Mouse (Mus musculus): ENCODE data around the gene Lgr5.

Lgr5 gene

GRCm38 (mm10) chr10:115587301-115587969 is at the start of gene Lgr5:
Lgr5 (minus strand) TSS chr10:115587780.
- no peak for DNase-seq (ENCODE audit: low read depth, low spot score)

- no peak for DNase-seq (ENCODE audit: low read depth, low spot score)
Observed at GRCm38 (mm10) chr10:115626678-115627077, 39.1 kb upstream of the Lgr5 start.

DNA sequence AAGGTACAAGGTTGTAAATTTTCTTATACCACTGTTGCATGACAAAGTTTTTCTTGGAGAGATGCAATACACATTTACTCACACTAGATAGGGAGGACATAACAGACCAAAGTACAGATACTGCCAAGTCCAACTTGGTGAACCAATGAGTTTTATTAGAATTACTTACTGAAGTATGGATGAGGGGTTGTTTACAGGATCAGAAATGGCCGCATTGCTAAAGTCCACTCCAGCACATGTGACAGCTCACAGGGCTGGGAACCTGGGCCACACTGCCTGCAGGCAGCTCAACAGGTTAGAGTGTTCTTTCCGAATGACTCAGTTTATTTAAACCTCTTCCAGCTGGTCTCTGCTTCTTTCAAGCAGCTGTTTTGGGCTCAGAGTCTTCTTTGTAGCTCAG is 37.4 kb upstream of the Lgr5 start:
- DNase-seq (ENCODE audit: low read depth, low spot score), result no peak

DNA sequence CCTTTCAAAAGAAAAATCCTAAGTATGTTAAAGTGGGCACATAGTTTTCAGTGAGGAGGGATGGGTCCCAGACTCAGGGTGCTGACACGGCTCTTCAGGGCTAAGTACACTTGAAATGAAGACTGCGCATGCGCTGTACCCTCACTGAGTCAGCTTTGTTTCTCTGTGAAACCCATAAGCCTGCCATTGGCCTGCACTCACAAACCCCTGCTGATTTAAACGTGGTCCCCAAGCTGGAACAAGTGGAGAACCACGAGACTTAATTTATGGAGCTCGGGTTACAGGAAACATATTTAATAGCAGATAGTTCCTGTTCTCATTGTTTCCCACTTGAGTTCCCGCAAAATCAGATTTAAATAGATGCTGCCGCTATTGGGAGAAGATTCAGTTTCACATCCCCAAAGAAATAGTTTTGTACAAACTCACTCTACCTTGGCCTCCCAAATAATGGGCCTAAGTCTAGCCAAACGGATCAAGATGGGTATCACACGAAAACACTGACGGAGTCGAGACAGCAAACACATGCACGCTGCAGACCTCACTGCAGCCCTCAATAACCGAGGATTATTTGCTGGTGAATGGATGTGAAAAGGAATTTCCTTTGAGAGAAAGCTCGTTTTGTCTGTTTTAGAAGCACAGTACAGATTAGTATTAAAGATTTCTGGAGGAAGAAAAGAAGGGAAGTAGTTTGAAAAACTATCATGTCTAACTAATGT is 36.5 kb upstream of the Lgr5 start:
- no peak for DNase-seq (ENCODE audit: low read depth, low spot score)

GRCm38 (mm10) chr10:115623481-115623880 is 35.9 kb upstream of the Lgr5 start:
- DNase-seq (ENCODE audit: low read depth, low spot score), result no peak

- no peak for DNase-seq (ENCODE audit: low read depth, low spot score)
Observed at GRCm38 (mm10) chr10:115618288-115618856, 30.8 kb upstream of the Lgr5 start.

- DNase-seq (ENCODE audit: low read depth, low spot score), result peak; percentile 46
Observed at GRCm38 (mm10) chr10:115617456-115618287, 30.1 kb upstream of the Lgr5 start.

- DNase-seq (ENCODE audit: low read depth, low spot score), result no peak
Observed at GRCm38 (mm10) chr10:115595748-115596147, 8.2 kb upstream of the Lgr5 start.

DNA sequence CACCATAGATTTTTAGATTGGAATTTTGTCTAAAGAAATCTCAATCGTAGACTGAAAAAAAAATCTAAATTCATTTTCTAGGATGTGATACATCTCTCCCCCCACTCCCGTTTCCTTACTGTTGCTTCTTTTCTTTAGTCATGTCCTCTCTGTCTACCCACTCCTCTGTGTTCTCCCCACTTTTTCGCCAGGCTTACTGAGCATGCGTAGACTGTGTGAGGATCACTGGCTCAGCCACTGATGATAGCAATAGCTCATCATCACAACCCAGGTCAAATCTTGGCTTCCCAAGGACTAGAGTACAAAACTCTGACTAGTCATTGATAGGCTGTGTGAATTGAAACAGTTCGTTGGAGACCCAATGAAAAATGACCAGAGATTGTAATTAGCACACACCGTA is 6.1 kb upstream of the Lgr5 start:
- DNase-seq (ENCODE audit: low read depth, low spot score), result no peak

DNA sequence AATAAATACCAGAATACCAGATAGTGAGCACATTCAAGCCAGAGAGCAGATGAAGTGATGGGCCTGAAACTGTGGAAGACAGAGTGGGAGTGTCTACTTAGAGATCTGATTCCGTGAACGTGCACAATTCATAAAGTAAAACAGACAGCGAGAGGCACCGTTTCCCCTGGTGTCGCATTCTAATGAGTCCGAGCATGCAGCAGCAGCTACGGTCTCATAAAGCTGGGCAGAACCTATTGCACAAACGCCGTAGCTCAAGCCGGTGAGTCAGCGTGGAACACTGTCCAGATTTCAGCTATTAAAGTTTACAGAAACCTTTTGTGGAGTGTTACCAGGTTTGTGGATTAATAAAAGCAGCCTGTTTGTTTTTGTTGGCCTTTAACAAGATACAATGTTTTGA is 5.6 kb upstream of the Lgr5 start:
- DNase-seq (ENCODE audit: low read depth, low spot score), result no peak

DNA sequence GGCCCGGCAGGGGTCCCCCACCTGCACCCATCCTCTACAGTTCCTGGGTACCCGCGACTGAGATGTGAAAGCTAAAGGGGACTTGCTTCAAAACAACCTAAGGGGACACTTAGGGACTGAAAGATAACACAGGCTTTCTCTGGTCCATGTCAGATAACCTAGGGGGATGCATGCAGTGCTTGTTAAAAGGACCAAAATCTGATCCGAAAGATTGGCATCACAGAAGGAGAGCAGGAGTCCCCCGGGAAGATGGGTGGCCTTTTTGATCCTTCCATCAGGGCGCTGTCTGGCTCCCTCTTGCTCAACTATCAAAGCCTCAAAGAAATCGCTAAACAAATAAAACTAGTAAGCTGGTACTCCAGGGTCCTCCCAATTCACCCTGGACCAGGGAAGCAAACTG is 399 bp upstream of the Lgr5 start:
- DNase-seq (ENCODE audit: low read depth, low spot score), result no peak

GRCm38 (mm10) chr10:115586246-115587231 is 1.0 kb downstream of the Lgr5 start:
- no peak for DNase-seq (ENCODE audit: low read depth, low spot score)

DNA sequence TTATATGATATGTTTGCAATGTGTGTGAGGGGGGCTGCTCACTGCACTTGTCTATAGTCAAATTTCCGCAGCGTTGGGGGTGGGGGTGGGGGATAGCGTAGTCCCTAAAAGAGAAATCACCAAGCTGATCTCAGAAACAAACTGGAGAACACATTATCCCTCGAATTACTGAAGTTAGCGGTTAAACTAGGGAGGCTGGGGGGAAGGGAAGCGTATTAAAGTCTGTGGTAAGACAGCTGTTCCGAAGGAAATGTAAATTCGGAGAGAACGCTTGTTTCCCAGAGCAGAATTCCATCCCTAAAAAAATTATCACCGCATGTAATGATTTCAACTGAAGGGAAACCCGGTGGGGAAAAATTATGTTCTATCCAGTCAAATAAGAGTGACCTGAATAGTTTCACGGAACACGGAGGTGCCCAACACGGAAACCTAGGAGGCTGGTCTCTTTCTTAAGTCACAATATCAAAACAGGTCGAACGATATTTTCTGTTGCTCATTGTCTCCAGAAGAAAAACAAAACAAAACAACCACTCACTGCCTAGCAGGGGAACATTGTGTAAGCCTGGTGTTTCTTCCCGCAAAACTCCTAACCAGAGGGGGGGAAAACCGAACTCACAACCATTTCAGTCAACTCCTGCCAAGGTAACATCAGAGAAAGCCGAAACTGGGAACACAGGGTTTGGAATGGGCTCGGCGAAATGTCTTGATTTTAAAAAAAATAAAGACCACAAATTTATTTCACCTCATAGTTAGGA is 1.9 kb downstream of the Lgr5 start:
- DNase-seq (ENCODE audit: low read depth, low spot score), result no peak

GRCm38 (mm10) chr10:115584656-115585055 is 2.9 kb downstream of the Lgr5 start:
- no peak for DNase-seq (ENCODE audit: low read depth, low spot score)

GRCm38 (mm10) chr10:115583071-115583470 is 4.5 kb downstream of the Lgr5 start:
- no peak for DNase-seq (ENCODE audit: low read depth, low spot score)

DNA sequence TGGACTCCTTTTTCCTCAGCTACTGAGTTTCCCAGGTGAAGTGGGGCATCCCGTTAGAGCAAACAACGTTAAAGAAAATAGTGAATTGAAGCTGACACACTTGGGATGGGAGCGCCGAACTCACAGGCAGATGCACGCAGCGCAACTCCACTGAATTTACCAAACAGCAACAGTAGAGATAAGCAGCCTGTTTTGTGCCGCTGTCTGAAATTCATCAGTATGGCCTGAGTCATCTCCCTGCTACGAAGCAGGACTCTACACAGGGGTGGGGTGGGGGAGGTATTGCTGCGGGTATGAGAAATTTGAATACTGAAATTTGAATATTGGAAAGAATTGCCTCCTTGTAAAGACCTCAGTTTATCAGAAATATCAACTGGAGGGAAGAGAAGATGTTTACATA is 5.6 kb downstream of the Lgr5 start:
- no peak for DNase-seq (ENCODE audit: low read depth, low spot score)

DNA sequence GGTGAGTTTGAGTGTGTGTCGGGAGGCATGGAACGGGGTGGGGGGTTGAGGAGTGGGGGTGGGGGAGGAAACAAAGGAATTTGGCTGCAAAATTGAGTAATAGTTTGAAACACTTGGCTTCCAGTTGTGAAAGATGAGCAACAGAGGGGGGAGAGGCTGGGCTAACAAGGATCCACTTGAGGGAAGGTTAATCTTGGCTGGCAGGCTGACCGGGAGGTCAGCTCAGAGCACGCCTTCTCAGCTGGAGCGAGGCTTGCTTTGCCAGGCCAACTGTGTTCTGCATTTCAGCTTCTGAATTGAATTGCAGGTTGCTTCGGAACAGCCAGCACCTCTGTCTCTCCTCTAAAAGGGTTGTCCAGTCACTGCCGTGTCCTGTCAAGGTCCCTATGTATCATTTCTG is 8.1 kb downstream of the Lgr5 start:
- DNase-seq (ENCODE audit: low read depth, low spot score), result no peak

DNA sequence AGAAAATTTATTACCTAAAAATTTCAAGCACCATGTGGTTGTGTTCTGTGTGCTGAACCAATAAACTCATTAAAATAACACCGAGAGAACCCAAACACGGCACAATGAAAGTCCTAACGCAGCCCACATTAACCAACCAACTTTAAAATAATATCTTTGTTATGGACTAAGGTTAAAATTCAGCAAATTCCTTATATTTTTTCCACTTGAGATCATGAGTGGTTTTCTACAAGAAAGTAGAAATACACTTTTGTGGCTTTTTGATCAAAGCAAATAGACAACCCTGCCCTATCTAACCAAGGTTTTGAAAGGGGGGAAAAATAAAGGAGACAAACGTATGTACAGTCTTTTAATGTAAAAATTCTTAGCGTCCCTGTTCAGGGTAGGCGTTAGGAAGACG is 8.5 kb downstream of the Lgr5 start:
- no peak for DNase-seq (ENCODE audit: low read depth, low spot score)

DNA sequence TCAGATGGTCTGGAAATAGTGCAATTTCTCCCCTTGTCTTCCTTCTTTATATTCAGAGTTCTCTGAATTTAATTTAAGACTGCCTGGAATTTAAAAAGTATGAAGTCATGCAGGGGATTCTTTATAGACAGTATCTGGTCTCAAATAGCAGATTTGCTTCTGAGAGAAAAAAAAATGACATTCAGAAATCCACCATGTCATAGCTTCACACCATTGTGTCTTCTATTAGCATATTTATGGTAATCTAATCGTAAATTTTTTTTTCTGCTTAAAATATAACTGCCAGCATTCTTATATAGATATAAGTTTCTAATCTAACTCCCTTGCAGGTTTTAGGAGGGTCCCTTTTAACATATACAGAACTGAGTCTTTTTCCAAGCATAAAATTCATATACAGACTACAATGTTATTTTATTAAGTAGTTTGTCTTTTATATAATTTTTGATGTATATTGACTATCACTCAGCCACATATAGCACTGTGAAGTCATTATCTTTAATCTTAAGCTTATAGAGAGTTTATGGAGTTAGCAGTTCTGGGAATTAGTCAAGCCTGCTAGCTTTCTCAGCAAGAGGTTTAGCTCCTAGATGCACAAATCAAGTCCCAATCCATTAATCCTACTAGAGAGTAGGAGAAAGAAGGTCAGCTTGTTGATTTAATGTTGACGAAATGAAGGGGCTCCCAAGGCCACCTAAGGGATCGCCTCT is 15.7 kb downstream of the Lgr5 start:
- no peak for DNase-seq (ENCODE audit: low read depth, low spot score)

DNA sequence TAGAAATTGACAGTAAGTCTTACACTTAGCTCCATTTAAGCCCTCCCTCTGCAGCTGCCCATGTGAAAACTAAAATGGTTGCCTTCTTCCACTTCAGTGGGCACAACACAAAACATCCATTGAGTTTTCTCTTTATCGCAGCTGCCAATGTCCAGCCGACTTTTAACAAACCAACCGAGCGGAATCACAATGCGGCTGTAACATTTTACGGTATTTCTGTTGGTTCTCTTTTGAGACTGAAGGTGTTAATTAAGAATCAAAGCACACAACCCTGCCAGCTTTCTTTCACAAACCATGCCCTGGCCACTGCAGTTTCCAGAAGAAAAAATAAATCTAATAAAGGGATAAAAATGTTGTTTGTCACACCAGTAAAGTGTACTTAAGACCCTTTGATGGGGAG is 16.3 kb downstream of the Lgr5 start:
- no peak for DNase-seq (ENCODE audit: low read depth, low spot score)

Data from retina, postnatal 7 days (tissue).